Mouse (Mus musculus) gastrocnemius, postnatal 36 days (tissue): ENCODE measurements at regions not wholly inside any gene's neighbourhood (a gene's known extent, or its start where the extent isn't known, plus 50 kb on each side); places are given as distances from the start of the nearest gene placed in this dataset.

Experiments
- DNase-seq, 2 experiments: peaks; one replicate each; pipeline ENCODE4 v3.0.0; 2022
- intact Hi-C: fragments of 180-260 bp; cut with DNase I; formaldehyde crosslinking; loops from one replicate; pipeline ENCODE4 v1.15.1; 2025

- intact Hi-C loops: no loop called here
- no peak for DNase-seq
These were observed 160.5 kb upstream of the Tnc start for GRCm38 (mm10) chr4:64207118-64207868.

- intact Hi-C loops: no loop called here
These were observed 154.0 kb upstream of the Tnc start for GRCm38 (mm10) chr4:64200808-64201190.

DNA sequence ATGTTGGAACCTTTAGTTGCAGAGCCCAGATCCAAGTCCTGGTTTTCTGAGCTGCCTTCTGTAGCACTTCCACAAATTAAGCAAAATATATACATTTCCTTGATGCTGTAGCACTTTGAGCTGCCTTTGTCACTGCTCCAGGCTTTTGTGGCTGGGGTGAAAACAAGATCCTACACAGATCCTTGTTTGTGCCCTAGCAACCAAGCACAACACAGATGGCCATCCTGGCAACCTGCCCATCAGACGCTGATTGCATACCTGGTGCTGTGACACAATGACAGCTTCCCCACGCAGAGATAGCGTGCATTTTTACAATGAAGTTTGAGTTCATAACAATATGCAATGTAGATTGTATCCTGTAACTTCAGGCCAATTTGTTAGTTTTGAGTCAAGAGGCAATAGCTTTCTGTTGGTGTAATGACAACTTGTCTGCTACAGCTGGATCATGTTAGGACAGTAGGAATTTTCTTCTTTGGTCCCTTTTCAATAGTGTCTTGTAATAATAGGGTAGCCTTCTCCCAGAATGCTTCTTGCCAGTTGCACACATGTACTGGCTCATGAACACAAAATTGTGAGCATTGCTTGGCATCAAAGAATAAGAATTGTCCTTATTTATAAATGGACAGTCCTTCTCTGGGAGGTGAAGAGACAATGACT is 153.5 kb upstream of the Tnc start:
- intact Hi-C loops: no loop called here
- no peak for DNase-seq

More at GRCm38 (mm10) chr4:64200808-64201190, 154.0 kb upstream of the Tnc start:
- DNase-seq: no peak

GRCm38 (mm10) chr4:64184986-64185385 is 138.2 kb upstream of the Tnc start:
- no peak for DNase-seq
- intact Hi-C loops: no loop called here

DNA sequence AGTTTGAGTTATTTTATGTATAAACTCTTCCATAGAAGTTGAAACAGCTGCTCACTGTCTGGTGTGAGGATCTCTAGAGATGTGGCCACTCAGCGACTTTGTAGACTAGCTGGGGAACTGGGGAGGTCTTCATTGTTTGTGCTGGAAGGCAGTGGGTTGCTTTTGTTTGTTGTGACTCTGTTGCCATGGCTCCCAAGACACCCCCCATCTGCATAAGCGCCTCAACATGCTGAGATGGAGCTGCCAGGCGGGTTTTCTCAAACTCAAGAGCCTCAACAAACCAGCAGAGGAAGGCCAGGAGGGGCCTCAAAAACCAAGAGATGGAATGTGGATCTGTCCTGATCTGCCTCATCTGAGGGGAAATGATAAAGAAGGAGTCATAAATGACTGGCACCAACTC is 129.1 kb upstream of the Tnc start:
- no peak for DNase-seq
- intact Hi-C loops: no loop called here

GRCm38 (mm10) chr4:64171476-64171875 is 124.7 kb upstream of the Tnc start:
- no peak for DNase-seq
- intact Hi-C loops: no loop called here

GRCm38 (mm10) chr4:64148989-64149463 is 102.2 kb upstream of the Tnc start:
- intact Hi-C loops: no loop called here

DNA sequence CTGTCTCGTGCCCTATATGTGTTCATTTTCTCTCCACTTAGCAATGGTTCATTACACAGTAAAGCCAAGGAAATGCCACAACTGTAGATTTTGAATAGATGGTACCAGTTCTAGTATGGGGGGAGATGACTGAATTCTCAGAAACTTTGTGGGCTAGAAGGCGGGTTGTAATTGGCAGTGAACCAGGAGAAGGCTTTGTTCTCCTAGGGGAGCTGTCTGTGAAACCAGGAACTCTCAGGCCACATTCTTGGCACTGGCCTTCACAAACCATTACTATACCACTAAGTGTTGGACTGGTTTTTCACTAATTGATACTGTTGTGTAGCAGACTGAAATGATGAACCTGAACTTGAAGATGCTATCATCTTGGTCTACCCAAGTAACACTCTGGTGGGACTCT is 99.1 kb upstream of the Tnc start:
- DNase-seq: no peak
- intact Hi-C loops: no loop called here

More at GRCm38 (mm10) chr4:64148989-64149463, 102.2 kb upstream of the Tnc start:
- no peak for DNase-seq

GRCm38 (mm10) chr4:64142963-64143362 is 96.1 kb upstream of the Tnc start:
- no peak for DNase-seq
- intact Hi-C loops: no loop called here

DNA sequence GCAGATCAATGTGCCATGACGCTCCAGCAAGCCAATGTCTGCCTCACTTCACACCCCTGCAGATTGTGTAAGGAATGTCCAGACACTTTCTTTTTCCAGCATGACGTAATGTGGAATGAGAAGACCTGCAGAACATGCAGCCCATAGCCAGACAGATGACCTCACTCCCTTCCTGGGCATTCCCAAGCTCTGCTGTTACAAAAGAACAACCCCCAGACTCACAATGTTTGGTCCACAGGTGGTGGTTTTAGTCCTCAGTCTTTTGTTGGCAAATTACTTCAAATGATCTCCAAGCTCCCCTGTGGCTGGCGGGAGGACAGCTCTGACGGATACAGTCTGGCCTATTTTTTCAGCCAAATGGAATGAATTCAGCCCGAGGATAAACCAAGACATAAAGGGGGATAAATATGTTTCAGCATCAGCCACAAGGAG is 95.6 kb upstream of the Tnc start:
- intact Hi-C loops: no loop called here
- no peak for DNase-seq

DNA sequence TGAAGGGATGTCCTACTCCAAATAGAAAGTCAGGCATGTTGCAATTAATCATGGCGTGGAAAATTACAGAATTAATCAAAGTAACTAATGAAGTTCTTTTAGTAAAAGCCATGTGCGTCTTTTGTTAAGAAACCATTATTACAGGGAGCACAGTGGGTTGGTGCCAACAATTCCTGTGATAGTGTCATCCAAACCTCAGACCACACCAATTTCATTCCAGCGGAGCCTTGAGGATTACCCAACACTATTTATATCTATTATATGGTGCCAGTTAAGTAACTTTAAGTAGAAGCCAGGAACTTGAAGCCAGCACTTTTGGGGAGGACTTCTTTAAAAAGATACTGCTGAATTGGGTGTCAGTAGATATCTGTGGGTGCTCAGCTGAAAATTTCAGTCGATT is 93.0 kb upstream of the Tnc start:
- intact Hi-C loops: no loop called here
- DNase-seq: no peak

GRCm38 (mm10) chr4:64135036-64135435 is 88.2 kb upstream of the Tnc start:
- no peak for DNase-seq
- intact Hi-C loops: no loop called here

DNA sequence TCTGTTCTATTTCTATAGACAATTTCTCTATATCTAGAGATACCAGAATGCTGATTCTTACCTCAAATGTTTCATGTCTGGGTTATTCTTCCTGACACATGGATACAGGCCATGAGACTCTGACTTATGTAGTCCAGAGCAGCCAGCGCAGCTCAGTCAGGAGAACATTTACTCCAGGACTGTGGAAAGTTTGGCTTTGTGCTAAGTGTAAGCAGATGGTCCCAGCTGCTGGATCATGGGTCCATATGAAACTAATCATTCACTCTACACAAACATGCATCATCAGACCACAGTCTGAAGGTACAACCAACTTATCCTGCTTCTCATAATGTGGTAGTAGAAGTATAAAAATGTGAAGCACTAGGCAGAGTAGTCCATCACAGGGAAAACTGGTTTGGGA is 82.5 kb upstream of the Tnc start:
- DNase-seq: no peak
- intact Hi-C loops: no loop called here

GRCm38 (mm10) chr4:64124387-64125088 is 77.7 kb upstream of the Tnc start:
- DNase-seq: no peak
- intact Hi-C loops: no loop called here

DNA sequence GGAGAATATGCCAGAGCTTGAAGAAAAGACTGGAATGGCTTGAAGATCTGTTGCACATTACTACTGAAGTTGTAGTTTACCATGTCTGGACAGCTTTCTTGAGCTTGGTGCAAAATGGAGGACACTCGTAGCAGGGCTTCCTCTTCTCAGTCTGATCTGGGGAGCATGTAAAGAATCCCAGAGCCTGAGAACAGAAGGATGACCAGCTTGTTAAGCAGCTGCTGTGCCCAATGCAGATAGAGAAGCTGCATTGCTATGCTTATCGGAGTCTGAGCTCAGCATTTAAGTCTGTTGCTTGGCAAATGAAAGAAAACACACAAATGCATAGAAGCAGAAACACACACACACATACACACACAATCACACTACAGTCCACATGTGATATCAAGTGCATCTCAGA is 76.9 kb upstream of the Tnc start:
- intact Hi-C loops: no loop called here

DNA sequence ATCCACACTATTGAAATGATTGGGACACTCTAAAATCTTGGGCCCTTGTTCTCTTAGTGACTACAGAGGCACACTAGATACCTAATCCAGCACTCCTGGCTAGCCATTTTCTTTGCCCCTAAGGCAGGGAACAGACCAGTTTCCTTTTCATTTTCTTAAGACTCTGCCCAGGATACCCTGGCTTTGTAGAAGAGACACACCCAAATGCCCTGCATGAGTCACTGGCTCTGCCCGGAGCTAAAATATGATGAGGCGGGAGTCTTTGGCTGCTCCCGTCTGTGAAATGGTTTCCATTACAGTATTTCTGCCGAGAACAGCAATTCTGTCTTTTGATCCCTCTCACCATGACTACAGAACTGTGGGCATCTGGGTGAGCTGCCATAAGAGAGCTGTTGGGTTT is 51.4 kb upstream of the Tnc start:
- no peak for DNase-seq
- intact Hi-C loops: no loop called here

More for the DNA sequence above, 76.9 kb upstream of the Tnc start:
- no peak for DNase-seq
